ENCODE assay signal across 12 mouse cellular contexts in the genomic region with DNA sequence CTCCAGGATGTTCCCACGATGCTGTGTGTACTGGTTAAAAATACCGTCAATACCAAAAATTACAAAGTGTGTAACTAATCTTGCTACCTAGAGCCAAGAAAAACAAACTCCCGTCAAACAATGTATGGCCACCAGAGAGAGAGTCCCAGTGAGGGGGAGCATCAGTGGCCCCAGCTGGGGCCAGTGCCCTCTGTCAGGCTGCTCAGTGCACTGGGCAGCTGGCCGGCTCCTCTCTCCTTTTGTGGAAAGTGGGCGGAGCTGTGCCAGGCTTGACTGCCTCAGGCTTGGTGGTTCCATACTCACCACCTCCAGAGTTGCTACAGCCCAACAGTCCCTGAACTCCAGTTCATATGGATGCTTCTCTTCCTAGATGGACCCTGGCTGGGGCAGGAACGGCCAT. TPM values are rescaled to one million over a fixed set of nuclear protein-coding genes. Genes with fewer than 3 reads are reported as not detected.
DNase-seq lines count a peak whose midpoint lies in the region; ATAC-seq lines count a peak whose summit lies in the region.
"Had no signal": no experiment of that assay in that cellular context is flagged by ENCODE, and none has a peak within 500 bp of the region (broad histone marks: within the 10 kb centered on the region; RNA-seq: fewer than 3 reads in every experiment).

No protein-coding gene starts in this region.

- H3K4me3 ChIP-seq in hindbrain, embryonic 10.5 days: no peak overlapping the region
- no peak overlapping the region for H3K4me3 ChIP-seq in hindbrain, embryonic 16.5 days (ENCODE audit: low read length)
- H3K4me3 ChIP-seq: heart, embryonic 13.5 days had no signal

- 50% methylated on average over 6 of the region's 6 CpGs for WGBS in hindbrain, embryonic 10.5 days
- WGBS in hindbrain, embryonic 16.5 days: 46% methylated on average over 6 of the region's 6 CpGs

- no peak; the same call in 1 of the 2 replicates for ATAC-seq in hindbrain, embryonic 16.5 days
- ATAC-seq in megakaryocyte progenitor cell, adult 5-6 weeks (replicated peaks; ENCODE audit: poor library complexity): no peak
- ATAC-seq: activated CD4-positive, CD25-positive, alpha-beta regulatory T cell, adult 4 months had no signal

- 0 out of 2 replicates have a peak, but pooled peaks cover 5% of the 10 kb centered on the region for H3K27me3 ChIP-seq in hindbrain, embryonic 10.5 days (ENCODE audit: insufficient read depth, poor library complexity, severe bottlenecking)
- no peaks in the 10 kb centered on the region for H3K27me3 ChIP-seq in hindbrain, embryonic 16.5 days (replicated peaks; ENCODE audit: control insufficient read depth, insufficient read depth, low read length)
- H3K27me3 ChIP-seq: heart, embryonic 13.5 days had no signal

- peak; percentile 24 for DNase-seq in hindbrain, embryonic 10.5 days (ENCODE audit: low spot score)
- DNase-seq in NIH3T3 (ENCODE audit: low read depth): peak; percentile 61
- DNase-seq in embryo, embryonic 11 days: peak; percentile 42
- peak; percentile 47 for DNase-seq in kidney, postnatal 14 days
- no peak for DNase-seq in gastrocnemius, postnatal 4 days (ENCODE audit: low spot score in 2 of 2)
- DNase-seq: cerebellum, postnatal 25 days; spleen, adult 18-20 months had no signal

- H3K27ac ChIP-seq in hindbrain, embryonic 10.5 days: peak overlapping the region; percentile 53; the same call in 1 of the 2 replicates
- H3K27ac ChIP-seq in hindbrain, embryonic 16.5 days (ENCODE audit: low read depth, low read length): no peak overlapping the region
- H3K27ac ChIP-seq: heart, embryonic 13.5 days had no signal

- H3K9me3 ChIP-seq in hindbrain, embryonic 10.5 days: no peaks in the 10 kb centered on the region
- H3K9me3 ChIP-seq in hindbrain, embryonic 16.5 days (ENCODE audit: control insufficient read depth, low read length): no peaks in the 10 kb centered on the region
- H3K9me3 ChIP-seq: heart, embryonic 13.5 days had no signal

- no peak overlapping the region for H3K9ac ChIP-seq in hindbrain, embryonic 16.5 days (ENCODE audit: low read depth, low read length)
- H3K9ac ChIP-seq: heart, embryonic 13.5 days had no signal

- peaks cover 41% of the 10 kb centered on the region for H3K4me1 ChIP-seq in hindbrain, embryonic 10.5 days (replicated peaks)
- peaks cover 12% of the 10 kb centered on the region for H3K4me1 ChIP-seq in hindbrain, embryonic 16.5 days (ENCODE audit: control insufficient read depth, insufficient read depth, low read depth, low read length)

- no peak overlapping the region for H3K4me2 ChIP-seq in hindbrain, embryonic 16.5 days (ENCODE audit: low read length)
- H3K4me2 ChIP-seq: heart, embryonic 13.5 days; liver, embryonic 11.5 days had no signal

- H3K36me3 ChIP-seq in hindbrain, embryonic 10.5 days: no peaks in the 10 kb centered on the region
- H3K36me3 ChIP-seq in hindbrain, embryonic 16.5 days (ENCODE audit: control insufficient read depth, insufficient read depth, low read length): no peaks in the 10 kb centered on the region
- H3K36me3 ChIP-seq: heart, embryonic 13.5 days had no signal

RNA-seq across cellular contexts. Expression of gene Sept5, which starts 53.8 kb away (rescaled TPM):
- polyA plus RNA-seq in hindbrain, embryonic 10.5 days (2016; fragmentation: Nextera tagmentation; extraction: Ambion mirVana): 42.3 and 71.9 TPM in 2 replicates
- 230 and 249 TPM in 2 replicates for polyA plus RNA-seq in hindbrain, embryonic 16.5 days (2015; fragmentation: Nextera tagmentation; extraction: Ambion mirVana)
- 7.0 and 9.1 TPM in 2 replicates for total RNA-seq in megakaryocyte progenitor cell, adult 5-6 weeks (2015)
- 2.6 and 8.7 TPM in 2 replicates for total RNA-seq in megakaryocyte progenitor cell, adult 5-6 weeks (2017)
- 10 to 100 TPM; 11.3 to 12.9 TPM for total RNA-seq in gastrocnemius, postnatal 4 days (2021)

RNA-seq across cellular contexts. Expression of gene Gm49601, which starts 57.3 kb away (rescaled TPM):
- polyA plus RNA-seq in hindbrain, embryonic 10.5 days (2016; fragmentation: Nextera tagmentation; extraction: Ambion mirVana): 3.4 and 8.5 TPM in 2 replicates
- 18.7 and 22.6 TPM in 2 replicates for polyA plus RNA-seq in hindbrain, embryonic 16.5 days (2015; fragmentation: Nextera tagmentation; extraction: Ambion mirVana)
- 0.79 and 1.4 TPM in 2 replicates for total RNA-seq in megakaryocyte progenitor cell, adult 5-6 weeks (2015)
- total RNA-seq in megakaryocyte progenitor cell, adult 5-6 weeks (2017): 1.4 and 3.5 TPM in 2 replicates
- total RNA-seq in gastrocnemius, postnatal 4 days (2021): 1 to 10 TPM; 2.2 to 3.6 TPM
- polyA plus RNA-seq: activated CD4-positive, CD25-positive, alpha-beta regulatory T cell, adult 4 months; liver, embryonic 11.5 days had no signal

Comparison
In these comparisons a context has a peak if more than half of its experiments do, and no peak if none do; other contexts are left out.
1. DNase-seq: peak in hindbrain, embryonic 10.5 days (single experiment), NIH3T3 (single experiment), embryo, embryonic 11 days (single experiment) and kidney, postnatal 14 days (single experiment); none in gastrocnemius, postnatal 4 days (0 of 2).